Mouse (Mus musculus): ENCODE measurements around the gene Zfp787.
"Not testable (repeated sequence)": the region's sequence is repeated elsewhere in the genome, so short reads cannot be mapped to it uniquely, and the experiment has no call there.

The Zfp787 gene

DNA sequence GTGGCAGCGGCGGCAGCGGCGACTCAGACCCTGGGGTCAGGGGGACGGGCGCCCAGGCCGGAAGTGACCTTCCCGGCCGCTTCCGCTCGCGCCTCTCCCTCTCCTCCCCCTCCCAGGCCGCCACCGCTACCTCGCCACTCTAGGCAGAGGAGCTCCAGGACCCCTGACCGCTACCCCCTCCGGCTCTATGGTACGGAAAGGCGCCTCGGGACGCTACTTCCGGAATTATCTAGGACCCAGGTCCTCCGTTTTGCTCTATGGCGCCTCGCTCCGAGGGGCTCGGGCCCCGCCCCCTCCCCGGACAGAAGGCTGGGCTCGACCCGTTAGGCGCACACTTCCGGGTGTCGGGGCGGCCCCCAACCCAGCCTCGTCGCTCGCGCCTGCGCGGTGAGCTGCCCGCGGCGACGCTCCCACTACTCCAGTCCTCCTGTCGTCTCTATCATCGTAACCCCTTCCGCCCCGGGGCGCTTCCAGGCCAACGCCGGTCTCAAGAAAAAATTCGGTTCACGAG is at the start of gene Zfp787:
TSS of gene Zfp787 (minus strand) at position 97 of the 511 bp plus-strand sequence.
- H3K36me3 ChIP-seq (ENCODE audit: control insufficient read depth, insufficient read depth, low read length, poor library complexity, severe bottlenecking) = no peaks in the 10 kb centered on the region
- no peaks in the 10 kb centered on the region for H3K27me3 ChIP-seq (ENCODE audit: control insufficient read depth, insufficient read depth, low read length, poor library complexity, severe bottlenecking)
- DNase-seq (ENCODE audit: low read depth, low spot score) = peak; percentile 94

DNA sequence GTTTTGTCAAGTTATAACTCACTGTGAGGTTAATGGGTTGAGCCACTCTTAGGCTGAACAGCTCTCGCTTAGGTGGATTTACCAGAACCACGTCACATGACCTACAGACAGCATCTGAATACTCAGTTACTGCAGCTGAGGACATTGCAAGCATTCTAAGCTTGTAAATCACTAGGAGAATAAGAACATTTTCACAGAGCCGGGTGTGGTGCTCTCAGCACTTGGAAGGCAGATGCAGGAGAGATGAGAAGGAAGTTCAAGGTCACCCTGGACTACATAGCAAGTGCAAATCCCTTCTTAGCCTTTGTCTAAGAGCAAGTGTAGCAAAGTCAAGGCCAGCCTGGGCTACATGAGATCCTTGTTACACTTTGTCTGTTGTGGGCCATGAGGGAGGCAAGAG is 48.4 kb upstream of the Zfp787 start:
- DNase-seq (ENCODE audit: low read depth, low spot score) = no peak
- H3K36me3 ChIP-seq (ENCODE audit: control insufficient read depth, insufficient read depth, low read length, poor library complexity, severe bottlenecking) = no peaks in the 10 kb centered on the region
- H3K27me3 ChIP-seq (ENCODE audit: control insufficient read depth, insufficient read depth, low read length, poor library complexity, severe bottlenecking) = no peaks in the 10 kb centered on the region

DNA sequence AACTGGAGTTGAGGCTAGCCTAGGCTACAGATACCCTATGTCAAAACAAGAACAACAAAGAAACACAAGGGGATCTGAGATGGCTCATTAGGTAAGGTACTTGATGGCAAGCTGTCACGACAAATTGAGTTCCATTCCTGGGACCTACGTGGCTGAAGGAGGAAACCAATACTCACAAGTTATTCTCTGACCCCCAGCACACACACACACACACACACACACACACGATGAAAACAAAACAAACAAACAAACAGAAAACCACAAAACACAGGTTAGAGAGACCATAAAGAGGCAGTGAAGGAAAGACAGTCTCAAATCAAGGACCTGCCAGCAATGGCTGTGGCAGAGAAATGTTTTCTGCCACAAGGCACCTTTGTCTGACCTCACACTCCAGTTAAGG is 41.0 kb upstream of the Zfp787 start, which contains the start of gene Galp:
TSS of gene Galp (plus strand) at position 301 of the 400 bp plus-strand sequence.
- Histone ChIP-seq H3K27me3 (ENCODE audit: control insufficient read depth, insufficient read depth, low read length, poor library complexity, severe bottlenecking) (no peaks in the 10 kb centered on the region), H3K36me3 (ENCODE audit: control insufficient read depth, insufficient read depth, low read length, poor library complexity, severe bottlenecking) (no peaks in the 10 kb centered on the region)
- no peak for DNase-seq (ENCODE audit: low read depth, low spot score)

DNA sequence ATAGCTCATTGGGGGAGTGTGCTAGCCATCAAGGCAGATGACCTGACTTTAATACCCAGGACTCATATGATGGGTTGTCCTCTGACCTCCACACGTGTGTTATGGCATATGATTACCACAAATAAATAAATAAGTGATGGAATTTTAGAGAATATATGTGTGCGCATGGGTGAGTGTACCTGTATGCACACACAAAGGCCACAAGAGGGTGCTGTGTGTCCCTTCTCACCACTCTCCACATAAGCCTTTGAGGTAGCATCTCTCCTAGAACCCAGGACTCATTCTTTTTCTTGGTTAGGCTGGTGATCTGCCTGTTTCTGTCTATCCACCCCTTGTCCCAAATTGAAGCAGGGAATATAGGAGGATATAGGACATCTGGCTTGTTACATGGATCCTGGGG is 40.0 kb upstream of the Zfp787 start:
- Histone ChIP-seq H3K36me3 (ENCODE audit: control insufficient read depth, insufficient read depth, low read length, poor library complexity, severe bottlenecking) (no peaks in the 10 kb centered on the region), H3K27me3 (ENCODE audit: control insufficient read depth, insufficient read depth, low read length, poor library complexity, severe bottlenecking) (no peaks in the 10 kb centered on the region)
- no peak for DNase-seq (ENCODE audit: low read depth, low spot score)

DNA sequence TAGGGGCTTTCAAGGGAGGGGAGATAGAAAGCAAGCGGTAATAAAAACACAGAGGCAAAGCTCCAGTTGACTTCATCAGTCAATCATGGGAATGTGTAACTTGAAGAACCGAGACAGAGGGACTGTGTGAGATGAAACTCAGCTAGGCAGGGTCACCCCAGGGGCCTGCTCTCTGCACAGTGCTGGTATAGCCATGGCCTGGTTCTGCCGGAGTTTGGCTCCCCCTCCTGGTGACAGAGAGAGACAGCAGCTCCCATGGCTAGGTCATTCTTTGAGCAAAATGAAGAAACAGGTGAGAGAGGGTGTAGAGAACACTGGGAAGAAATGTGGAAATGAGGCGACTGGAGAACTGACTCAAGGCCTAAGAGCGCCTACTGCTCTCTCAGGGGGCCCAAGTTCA is 38.3 kb upstream of the Zfp787 start:
- Histone ChIP-seq H3K27me3 (ENCODE audit: control insufficient read depth, insufficient read depth, low read length, poor library complexity, severe bottlenecking) (no peaks in the 10 kb centered on the region), H3K36me3 (ENCODE audit: control insufficient read depth, insufficient read depth, low read length, poor library complexity, severe bottlenecking) (peaks cover 3% of the 10 kb centered on the region; the same call in 1 of the 2 replicates)
- DNase-seq (ENCODE audit: low read depth, low spot score) = peak; percentile 75

DNA sequence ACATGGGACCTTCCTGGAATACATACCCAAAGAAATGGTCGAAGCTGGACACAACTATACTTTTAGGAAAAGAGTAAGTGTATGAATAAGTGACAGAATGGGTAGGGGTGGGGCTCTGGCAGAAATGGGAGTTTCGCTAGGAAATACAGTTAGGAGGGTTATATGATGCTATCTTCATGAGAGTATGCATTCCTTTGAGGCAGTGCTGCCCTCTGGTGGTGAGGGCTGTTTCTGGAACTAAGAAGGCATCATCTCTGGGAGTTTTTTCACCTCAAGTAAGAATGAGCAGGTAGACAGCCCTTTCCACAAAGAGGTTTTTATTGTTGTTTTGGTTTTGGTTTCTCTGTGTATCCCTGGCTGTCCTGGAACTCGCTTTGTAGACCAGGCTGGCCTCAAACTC is 35.6 kb upstream of the Zfp787 start:
- DNase-seq (ENCODE audit: low read depth, low spot score) = peak; percentile 86
- Histone ChIP-seq H3K27me3 (ENCODE audit: control insufficient read depth, insufficient read depth, low read length, poor library complexity, severe bottlenecking) (no peaks in the 10 kb centered on the region), H3K36me3 (ENCODE audit: control insufficient read depth, insufficient read depth, low read length, poor library complexity, severe bottlenecking) (peaks cover 3% of the 10 kb centered on the region; the same call in 1 of the 2 replicates)

DNA sequence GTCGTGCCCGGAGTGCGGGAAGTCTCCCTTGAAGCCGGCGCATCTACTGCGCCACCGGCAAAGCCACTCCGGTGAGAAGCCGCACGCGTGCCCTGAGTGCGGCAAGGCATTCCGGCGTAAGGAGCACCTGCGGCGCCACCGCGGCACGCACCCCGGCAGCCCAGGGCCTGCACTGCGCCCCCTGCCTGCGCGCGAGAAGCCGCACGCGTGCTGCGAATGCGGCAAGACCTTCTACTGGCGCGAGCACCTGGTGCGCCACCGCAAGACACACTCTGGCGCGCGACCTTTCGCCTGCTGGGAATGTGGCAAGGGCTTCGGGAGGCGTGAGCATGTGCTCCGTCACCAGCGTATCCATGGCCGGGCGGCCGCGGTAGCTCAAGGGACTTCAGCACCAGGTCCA is 33.7 kb upstream of the Zfp787 start:
- Histone ChIP-seq H3K36me3 (ENCODE audit: control insufficient read depth, insufficient read depth, low read length, poor library complexity, severe bottlenecking) (peaks cover 3% of the 10 kb centered on the region), H3K27me3 (ENCODE audit: control insufficient read depth, insufficient read depth, low read length, poor library complexity, severe bottlenecking) (no peaks in the 10 kb centered on the region)
- DNase-seq (ENCODE audit: low read depth, low spot score) = no peak

DNA sequence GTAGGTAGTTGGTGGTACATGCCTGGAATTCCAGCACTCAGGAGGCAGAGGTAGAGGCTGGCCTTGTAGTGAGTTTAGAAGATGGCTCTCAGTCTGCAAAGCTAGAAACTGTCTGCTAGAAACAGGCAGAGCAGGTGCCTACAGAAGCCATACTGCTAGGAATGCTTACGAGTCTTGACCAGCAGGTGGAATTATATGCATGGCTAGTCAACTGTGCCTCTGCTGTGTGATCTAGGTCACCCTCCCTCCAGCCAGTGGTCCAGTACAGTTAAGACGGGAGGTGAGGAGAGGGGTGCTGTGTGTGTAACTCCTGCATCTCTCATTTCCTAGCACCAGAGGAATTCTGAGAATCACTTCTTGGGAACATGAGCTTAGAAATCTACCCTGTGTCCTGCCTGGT is 31.0 kb upstream of the Zfp787 start:
- peaks cover 3% of the 10 kb centered on the region for H3K36me3 ChIP-seq (ENCODE audit: control insufficient read depth, insufficient read depth, low read length, poor library complexity, severe bottlenecking)
- DNase-seq (ENCODE audit: low read depth, low spot score) = no peak
- no peaks in the 10 kb centered on the region for H3K27me3 ChIP-seq (ENCODE audit: control insufficient read depth, insufficient read depth, low read length, poor library complexity, severe bottlenecking)

DNA sequence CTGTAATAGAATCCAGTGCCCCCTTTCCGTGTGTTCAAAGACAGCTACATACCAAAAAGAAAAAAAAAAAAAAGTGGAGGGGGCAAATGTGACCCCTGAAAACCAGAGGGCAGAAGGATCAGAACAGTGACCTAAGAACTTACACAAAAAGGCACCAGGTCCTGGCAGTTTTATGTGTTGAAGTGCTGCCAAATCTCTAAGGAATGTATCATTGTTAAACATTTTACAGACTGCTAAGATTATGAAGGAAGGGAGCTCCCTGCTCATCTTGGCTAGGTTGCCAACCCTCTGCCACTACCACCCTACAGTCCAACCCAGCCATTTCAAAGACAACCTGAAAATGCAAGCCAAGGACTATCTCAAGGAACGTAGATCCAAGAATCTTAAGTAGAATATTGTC is 30.4 kb upstream of the Zfp787 start:
- Histone ChIP-seq H3K27me3 (ENCODE audit: control insufficient read depth, insufficient read depth, low read length, poor library complexity, severe bottlenecking) (no peaks in the 10 kb centered on the region), H3K36me3 (ENCODE audit: control insufficient read depth, insufficient read depth, low read length, poor library complexity, severe bottlenecking) (peaks cover 3% of the 10 kb centered on the region)
- DNase-seq (ENCODE audit: low read depth, low spot score) = no peak

DNA sequence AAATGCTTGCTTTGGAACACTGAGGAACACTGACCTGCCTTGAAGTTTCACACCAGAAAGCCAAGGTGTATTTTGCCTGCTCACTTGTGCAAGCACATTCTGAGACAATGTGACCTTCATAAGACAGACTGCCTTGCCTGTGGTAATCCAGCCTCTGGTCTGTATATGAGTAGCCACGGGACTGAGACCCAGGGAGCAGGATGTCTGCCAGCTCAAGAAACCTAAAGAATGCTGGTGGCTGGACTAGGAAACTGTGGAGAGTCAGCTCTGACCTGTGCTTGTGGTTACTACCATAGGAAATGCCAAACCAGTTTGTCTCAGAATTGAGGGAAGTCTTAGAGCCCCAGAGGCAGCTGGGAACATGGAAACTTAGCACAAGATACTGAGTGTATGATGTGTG is 29.6 kb upstream of the Zfp787 start:
- Histone ChIP-seq H3K36me3 (ENCODE audit: control insufficient read depth, insufficient read depth, low read length, poor library complexity, severe bottlenecking) (peaks cover 3% of the 10 kb centered on the region), H3K27me3 (ENCODE audit: control insufficient read depth, insufficient read depth, low read length, poor library complexity, severe bottlenecking) (no peaks in the 10 kb centered on the region)
- DNase-seq (ENCODE audit: low read depth, low spot score) = no peak

DNA sequence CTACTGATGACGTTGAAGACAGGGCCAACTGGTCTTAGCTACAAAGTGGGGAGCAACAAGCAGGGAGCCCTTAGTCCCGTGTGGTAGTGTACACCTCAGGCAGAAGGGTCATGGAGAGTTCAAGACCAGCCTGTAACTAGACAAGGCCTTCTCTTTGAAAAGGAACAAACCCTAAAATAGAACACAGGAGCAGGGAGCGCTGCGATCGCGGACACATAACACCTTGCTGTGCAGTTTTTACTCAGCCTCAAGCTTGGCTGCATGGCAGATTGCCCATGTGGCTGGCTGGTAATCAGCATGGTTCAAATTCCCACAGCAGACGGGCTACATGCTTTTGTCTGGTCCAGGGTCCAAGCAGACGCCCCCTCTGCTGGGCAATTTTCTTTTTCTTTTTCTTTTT is 28.7 kb upstream of the Zfp787 start:
- no peak for DNase-seq (ENCODE audit: low read depth, low spot score)
- H3K27me3 ChIP-seq (ENCODE audit: control insufficient read depth, insufficient read depth, low read length, poor library complexity, severe bottlenecking) = no peaks in the 10 kb centered on the region
- peaks cover 3% of the 10 kb centered on the region for H3K36me3 ChIP-seq (ENCODE audit: control insufficient read depth, insufficient read depth, low read length, poor library complexity, severe bottlenecking)

DNA sequence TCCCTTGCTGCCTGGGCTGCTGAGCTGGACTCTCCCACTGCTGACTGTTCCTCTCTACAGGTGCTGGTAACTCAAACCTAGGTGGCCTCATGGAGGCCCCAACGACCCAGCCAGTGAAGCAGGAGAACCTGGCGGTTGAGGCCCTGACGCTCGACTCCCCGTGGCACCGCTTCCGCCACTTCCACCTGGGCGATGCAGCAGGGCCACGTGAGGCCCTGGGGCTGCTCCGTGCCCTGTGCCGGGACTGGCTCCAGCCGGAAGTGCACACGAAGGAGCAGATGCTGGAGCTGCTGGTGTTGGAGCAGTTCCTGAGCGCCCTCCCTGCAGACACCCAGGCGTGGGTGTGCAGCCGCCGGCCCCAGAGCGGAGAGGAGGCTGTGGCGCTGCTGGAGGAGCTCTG is 28.0 kb upstream of the Zfp787 start:
- no peak for DNase-seq (ENCODE audit: low read depth, low spot score)
- Histone ChIP-seq H3K27me3 (ENCODE audit: control insufficient read depth, insufficient read depth, low read length, poor library complexity, severe bottlenecking) (no peaks in the 10 kb centered on the region), H3K36me3 (ENCODE audit: control insufficient read depth, insufficient read depth, low read length, poor library complexity, severe bottlenecking) (no peaks in the 10 kb centered on the region; the same call in 1 of the 2 replicates)

DNA sequence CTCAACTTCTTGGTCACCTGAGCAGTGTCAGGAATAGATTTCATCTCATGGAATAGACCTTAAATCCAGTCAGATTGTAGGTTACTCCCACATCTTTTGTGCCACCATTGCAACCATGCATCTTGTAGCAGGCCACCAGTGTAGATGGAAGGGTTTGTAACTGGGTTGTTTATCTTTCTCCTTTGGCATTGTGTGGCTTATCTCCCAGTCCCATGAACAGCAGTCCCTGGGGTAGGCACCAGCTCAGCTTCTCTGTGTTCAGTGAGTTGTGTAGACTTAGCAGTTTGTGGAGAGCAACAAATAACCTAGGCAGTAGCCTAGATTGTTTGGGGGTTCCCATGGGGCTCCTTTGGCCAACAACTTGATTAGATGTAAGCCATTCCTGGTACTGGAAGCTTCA is 27.1 kb upstream of the Zfp787 start:
- Histone ChIP-seq H3K36me3 (ENCODE audit: control insufficient read depth, insufficient read depth, low read length, poor library complexity, severe bottlenecking) (peaks cover 2% of the 10 kb centered on the region; the same call in 1 of the 2 replicates), H3K27me3 (ENCODE audit: control insufficient read depth, insufficient read depth, low read length, poor library complexity, severe bottlenecking) (no peaks in the 10 kb centered on the region)
- no peak for DNase-seq (ENCODE audit: low read depth, low spot score)

DNA sequence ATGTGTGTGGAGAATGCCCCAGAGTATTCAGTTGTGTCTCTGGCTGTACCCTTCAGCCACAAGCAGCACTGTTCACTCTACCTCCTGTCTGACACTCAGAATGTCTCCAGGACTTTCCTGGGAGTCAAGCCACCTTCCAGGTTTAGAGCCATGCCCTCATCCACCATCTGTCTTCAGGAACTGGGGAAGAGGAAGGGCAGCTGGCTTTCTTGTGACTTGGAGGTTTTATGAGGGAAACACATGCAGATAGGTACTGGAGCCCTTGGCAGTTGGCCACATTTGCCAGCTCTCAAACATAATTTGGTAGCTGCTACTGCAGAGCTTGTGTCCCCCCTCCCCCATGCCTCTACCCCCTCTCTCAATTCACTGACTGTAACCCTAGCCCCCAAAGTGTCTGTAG is 23.2 kb upstream of the Zfp787 start:
- 0 out of 2 replicates have a peak, but pooled peaks cover 2% of the 10 kb centered on the region for H3K36me3 ChIP-seq (ENCODE audit: control insufficient read depth, insufficient read depth, low read length, poor library complexity, severe bottlenecking)
- H3K27me3 ChIP-seq (ENCODE audit: control insufficient read depth, insufficient read depth, low read length, poor library complexity, severe bottlenecking) = no peaks in the 10 kb centered on the region
- DNase-seq (ENCODE audit: low read depth, low spot score) = no peak

DNA sequence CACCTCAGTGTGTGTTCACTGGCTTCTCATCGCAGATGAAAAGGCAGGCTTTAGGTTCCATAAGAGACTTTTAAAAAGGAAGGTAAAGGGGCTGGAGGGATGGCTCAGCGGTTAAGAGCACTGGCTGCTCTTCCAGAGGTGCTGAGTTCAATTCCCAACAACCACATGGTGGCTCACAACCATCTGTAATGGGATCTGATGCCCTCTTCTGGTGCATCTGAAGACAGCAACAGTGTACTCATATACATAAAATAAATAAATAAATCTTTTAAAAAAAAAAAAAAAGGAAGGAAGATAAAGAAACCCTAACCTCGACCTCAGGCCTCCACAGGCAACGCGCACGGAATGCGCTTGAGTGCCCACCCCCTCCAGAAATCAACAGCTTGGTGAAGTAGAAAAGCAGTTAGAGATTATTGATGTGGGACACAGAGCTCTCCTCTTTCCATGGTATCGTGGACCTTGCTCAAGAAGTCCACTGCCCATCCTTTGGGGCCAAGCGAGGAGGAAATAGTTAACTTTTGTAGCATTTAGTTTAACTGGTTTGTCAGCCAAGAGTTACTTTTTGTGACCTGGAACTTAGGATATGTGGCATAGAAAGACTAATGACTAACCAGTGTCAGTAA is 18.7 kb upstream of the Zfp787 start:
- not testable (repeated sequence) for H3K27me3 ChIP-seq (ENCODE audit: control insufficient read depth, insufficient read depth, low read length, poor library complexity, severe bottlenecking); H3K36me3 ChIP-seq (ENCODE audit: control insufficient read depth, insufficient read depth, low read length, poor library complexity, severe bottlenecking)
- peak; percentile 52 for DNase-seq (ENCODE audit: low read depth, low spot score)

DNA sequence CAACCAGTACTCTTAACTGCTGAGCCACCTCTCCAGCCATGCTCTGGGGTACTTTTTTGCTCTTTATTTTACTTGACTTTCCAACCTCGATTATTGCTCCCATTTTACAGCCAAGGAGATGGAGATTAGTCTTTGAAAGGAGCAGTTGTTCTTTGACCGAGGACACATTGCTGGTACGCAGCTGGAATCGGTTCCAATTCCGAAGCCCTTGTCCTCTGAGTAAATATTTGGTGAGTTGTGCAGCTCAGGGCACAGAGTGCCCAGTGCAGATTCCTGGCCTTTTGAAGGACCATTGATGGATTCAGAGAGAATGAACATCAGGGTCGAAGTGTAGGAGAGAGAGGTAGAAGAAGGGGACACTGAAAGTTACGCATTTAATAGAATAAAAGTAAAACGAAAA is 18.1 kb upstream of the Zfp787 start:
- no peak for DNase-seq (ENCODE audit: low read depth, low spot score)
- no peaks in the 10 kb centered on the region for H3K27me3 ChIP-seq (ENCODE audit: control insufficient read depth, insufficient read depth, low read length, poor library complexity, severe bottlenecking)
- H3K36me3 ChIP-seq (ENCODE audit: control insufficient read depth, insufficient read depth, low read length, poor library complexity, severe bottlenecking) = 0 out of 2 replicates have a peak, but pooled peaks cover 2% of the 10 kb centered on the region
